Mouse (Mus musculus) megakaryocyte, embryonic 14.5 days (primary cell): ENCODE measurements around the gene Tbc1d8.

Experiments
- FLI1 ChIP-seq: IDR thresholded peaks from 2 replicates; pipeline ENCODE4 v1.6.1; 2012; ENCODE audit warnings: low read length, inconsistent platforms, mixed read lengths
- GATA1 ChIP-seq: IDR thresholded peaks from 3 replicates; pipeline ENCODE4 v1.6.1; 2012; ENCODE audit warnings: mixed read lengths, low read length, inconsistent platforms, borderline replicate concordance

DNA sequence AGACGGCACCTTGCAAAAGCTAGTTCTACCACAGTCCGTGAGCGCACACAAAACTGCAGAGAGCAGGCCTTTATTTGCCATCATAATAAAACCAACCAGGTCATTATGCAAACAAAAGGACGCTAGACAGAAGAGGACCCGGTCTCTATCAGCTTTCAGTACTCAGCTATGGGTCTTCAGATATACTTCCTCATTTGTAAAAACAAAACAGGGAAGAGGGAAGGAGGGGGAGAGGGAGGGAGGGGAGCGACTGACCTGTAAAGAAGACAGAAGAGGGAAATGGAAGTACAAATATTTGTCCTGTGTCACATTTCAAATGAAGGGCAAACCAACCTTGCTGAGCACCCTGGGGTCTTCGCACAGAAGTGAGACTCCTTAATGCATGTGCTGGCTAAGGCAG is 69.9 kb downstream of the Tbc1d8 start:
- TF ChIP-seq GATA1, result no peak
- TF ChIP-seq FLI1, result no peak
